Mouse (Mus musculus) MEL (cell line): Measurements from ENCODE around the gene Sis.

Source experiments
- CHD1 ChIP-seq: IDR thresholded peaks from 2 replicates; pipeline ENCODE4 v1.6.1; 2012; ENCODE audit warnings: low read depth, mild to moderate bottlenecking, inconsistent platforms, low read length, improper control_type of control experiment
- CHD2 ChIP-seq: IDR thresholded peaks from 2 replicates; pipeline ENCODE4 v1.6.1; 2011; ENCODE audit warnings: low read length, improper control_type of control experiment
- CTCF ChIP-seq, 3 experiments: IDR thresholded peaks in 2 of 3; conservative IDR thresholded peaks in 1 of 3; 2 replicates each; pipeline ENCODE4 v1.5.1; 2011 to 2012; ENCODE audit warnings: low read length in 3 of 3, low read depth in 2 of 3, mild to moderate bottlenecking in 2 of 3, improper control_type of control experiment in 1 of 3, inconsistent platforms in 1 of 3, mixed read lengths in 1 of 3, moderate library complexity in 1 of 3; ENCODE audit not compliant: control insufficient read depth in 1 of 3, insufficient read depth in 1 of 3, poor library complexity in 1 of 3, severe bottlenecking in 1 of 3
- ETS1 ChIP-seq: IDR thresholded peaks from 2 replicates; pipeline ENCODE4 v1.6.1; 2012; ENCODE audit warnings: low read depth, mild to moderate bottlenecking, inconsistent platforms, low read length, improper control_type of control experiment, moderate library complexity
- GATA1 ChIP-seq: IDR thresholded peaks from 2 replicates; pipeline ENCODE4 v1.6.1; 2011; ENCODE audit warnings: low read depth, low read length, improper control_type of control experiment
- HCFC1 ChIP-seq: IDR thresholded peaks from 2 replicates; pipeline ENCODE4 v1.6.1; 2012; ENCODE audit warnings: low read depth, mild to moderate bottlenecking, inconsistent platforms, low read length, improper control_type of control experiment, moderate library complexity
- KAT2A ChIP-seq: conservative IDR thresholded peaks from 2 replicates; pipeline ENCODE4 v1.6.1; 2012; ENCODE audit warnings: low read depth, low read length, improper control_type of control experiment, inconsistent platforms
- POLR2A ChIP-seq, 2 experiments: IDR thresholded peaks; 2 replicates each; pipeline ENCODE4 v1.6.1; 2011 to 2012; ENCODE audit warnings: low read length in 2 of 2, mild to moderate bottlenecking in 2 of 2, control low read depth in 1 of 2, improper control_type of control experiment in 1 of 2, low read depth in 1 of 2, moderate library complexity in 1 of 2; ENCODE audit not compliant: control insufficient read depth in 1 of 2, insufficient read depth in 1 of 2, poor library complexity in 1 of 2
- TCF12 ChIP-seq: IDR thresholded peaks from 2 replicates; pipeline ENCODE4 v1.6.1; 2014; ENCODE audit warnings: low read depth, mild to moderate bottlenecking, inconsistent platforms, low read length, improper control_type of control experiment, moderate library complexity
- UBTF ChIP-seq: IDR thresholded peaks from 2 replicates; pipeline ENCODE4 v1.6.1; 2012; ENCODE audit warnings: low read depth, mild to moderate bottlenecking, inconsistent platforms, low read length, improper control_type of control experiment, moderate library complexity, borderline replicate concordance; ENCODE audit not compliant: insufficient read depth
- ZNF384 ChIP-seq: IDR thresholded peaks from 2 replicates; pipeline ENCODE4 v1.6.1; 2012; ENCODE audit warnings: low read depth, mild to moderate bottlenecking, inconsistent platforms, low read length, improper control_type of control experiment

GRCm38 (mm10) chr3:73006045-73006444 lies 38.4 kb upstream of the Sis start:
- TF ChIP-seq KAT2A (no peak), GATA1 (no peak), CHD1 (no peak), CTCF (IDR thresholded peaks at IDR 0.05 in 2 of 3, conservative IDR thresholded peaks at IDR 0.05 in 1 of 3; ENCODE audit: control insufficient read depth in 1 of 3, insufficient read depth in 1 of 3, low read depth in 2 of 3, low read length in 3 of 3, poor library complexity in 1 of 3, severe bottlenecking in 1 of 3) (no peak), UBTF (no peak), POLR2A (IDR thresholded peaks at IDR 0.05; ENCODE audit: control insufficient read depth in 1 of 2, insufficient read depth in 1 of 2, low read depth in 1 of 2, low read length in 2 of 2, poor library complexity in 1 of 2) (no peak), CHD2 (no peak), HCFC1 (no peak), ZNF384 (no peak), ETS1 (no peak), TCF12 (no peak)
